Mouse (Mus musculus) CH12.LX (cell line): Measurements from ENCODE around the gene Gstt2. TPM values are rescaled to one million over a fixed set of nuclear protein-coding genes. Genes with fewer than 3 reads are reported as not detected.

Source experiments
- DNase-seq: peaks from one replicate; pipeline ENCODE4 v3.0.0-alpha.2; 2013; ENCODE audit errors: extremely low read depth
- H3K27ac ChIP-seq: 2 replicates; pipeline ENCODE4 v1.5.1; 2012; ENCODE audit warnings: low read depth, mild to moderate bottlenecking, control low read depth, moderate library complexity; ENCODE audit not compliant: insufficient read depth
- H3K27me3 ChIP-seq: replicated peaks from 2 replicates; pipeline ENCODE3; 2012; ENCODE audit warnings: inconsistent platforms
- H3K36me3 ChIP-seq, 2 experiments: replicated peaks in 1 of 2; 2 replicates each; pipeline versions ENCODE3 to v1.6.1; 2012; ENCODE audit warnings: inconsistent platforms in 1 of 2, low read length in 1 of 2, mild to moderate bottlenecking in 1 of 2, mixed read lengths in 1 of 2, moderate library complexity in 1 of 2; ENCODE audit not compliant: control insufficient read depth in 1 of 2, insufficient read depth in 1 of 2
- H3K4me1 ChIP-seq, 2 experiments: 2 replicates each; pipeline ENCODE4 v1.6.1; 2012; ENCODE audit warnings: inconsistent platforms in 1 of 2, moderate library complexity in 1 of 2; ENCODE audit not compliant: insufficient read depth in 2 of 2, control insufficient read depth in 1 of 2
- H3K4me2 ChIP-seq: 2 replicates; pipeline ENCODE4 v1.6.1; 2012; ENCODE audit warnings: low read depth, mild to moderate bottlenecking, control low read depth; ENCODE audit not compliant: poor library complexity, insufficient read depth, severe bottlenecking
- H3K4me3 ChIP-seq, 3 experiments: fragments of 150-350 bp in 1 of 3; sonication (generic) in 1 of 3; replicated peaks in 1 of 3; 2 replicates each; pipeline versions ENCODE3 to v1.5.1; 2011 to 2012; ENCODE audit warnings: low read depth in 2 of 3, low read length in 2 of 3, mild to moderate bottlenecking in 2 of 3, moderate library complexity in 2 of 3, control low read depth in 1 of 3, improper control_type of control experiment in 1 of 3, inconsistent platforms in 1 of 3, mixed read lengths in 1 of 3; ENCODE audit not compliant: poor library complexity in 1 of 3
- H3K79me2 ChIP-seq: replicated peaks from 2 replicates; pipeline ENCODE4 v1.6.1; 2012; ENCODE audit warnings: mild to moderate bottlenecking, moderate library complexity; ENCODE audit not compliant: control insufficient read depth, poor library complexity, insufficient read depth, severe bottlenecking; ENCODE audit errors: extremely low read depth
- H3K9ac ChIP-seq: 2 replicates; pipeline ENCODE4 v1.6.1; 2012; ENCODE audit warnings: low read depth, mild to moderate bottlenecking, control low read depth, moderate library complexity; ENCODE audit not compliant: insufficient read depth
- H3K9me3 ChIP-seq: replicated peaks from 2 replicates; pipeline ENCODE3; 2012; ENCODE audit warnings: low read length, inconsistent platforms, mixed read lengths
- BHLHE40 ChIP-seq: IDR thresholded peaks from 2 replicates; pipeline ENCODE4 v1.6.1; 2011; ENCODE audit warnings: mild to moderate bottlenecking, low read depth, low read length, improper control_type of control experiment
- CHD2 ChIP-seq: IDR thresholded peaks from 2 replicates; pipeline ENCODE4 v1.6.1; 2011; ENCODE audit warnings: low read length, improper control_type of control experiment
- E2F4 ChIP-seq: IDR thresholded peaks from 2 replicates; pipeline ENCODE4 v1.6.1; 2011; ENCODE audit warnings: low read depth, low read length, improper control_type of control experiment; ENCODE audit not compliant: insufficient replicate concordance
- ELF1 ChIP-seq: IDR thresholded peaks from 2 replicates; pipeline ENCODE4 v1.6.1; 2014; ENCODE audit warnings: low read depth, mild to moderate bottlenecking, inconsistent platforms, low read length, improper control_type of control experiment
- EP300 ChIP-seq: IDR thresholded peaks from 2 replicates; pipeline ENCODE4 v1.6.1; 2011; ENCODE audit warnings: low read length, improper control_type of control experiment
- ETS1 ChIP-seq: conservative IDR thresholded peaks from 2 replicates; pipeline ENCODE4 v1.6.1; 2012; ENCODE audit warnings: low read depth, mild to moderate bottlenecking, inconsistent platforms, low read length, improper control_type of control experiment, moderate library complexity
- HCFC1 ChIP-seq: IDR thresholded peaks from 2 replicates; pipeline ENCODE4 v1.6.1; 2012; ENCODE audit warnings: low read depth, mild to moderate bottlenecking, inconsistent platforms, low read length, improper control_type of control experiment
- JUN ChIP-seq: IDR thresholded peaks from 2 replicates; pipeline ENCODE4 v1.6.1; 2011; ENCODE audit warnings: low read depth, mild to moderate bottlenecking, low read length, improper control_type of control experiment, moderate library complexity; ENCODE audit not compliant: insufficient read depth
- MAZ ChIP-seq: IDR thresholded peaks from 2 replicates; pipeline ENCODE4 v1.6.1; 2012; ENCODE audit warnings: low read depth, mild to moderate bottlenecking, inconsistent platforms, low read length, improper control_type of control experiment, moderate library complexity
- MXI1 ChIP-seq: IDR thresholded peaks from 2 replicates; pipeline ENCODE4 v1.6.1; 2011; ENCODE audit warnings: mild to moderate bottlenecking, low read depth, low read length, improper control_type of control experiment
- MYC ChIP-seq: IDR thresholded peaks from 2 replicates; pipeline ENCODE4 v1.6.1; 2011; ENCODE audit warnings: low read depth, mild to moderate bottlenecking, improper control_type of control experiment, low read length
- NELFE ChIP-seq: IDR thresholded peaks from 2 replicates; pipeline ENCODE4 v1.6.1; 2011; ENCODE audit warnings: low read depth, low read length, improper control_type of control experiment
- NRF1 ChIP-seq: IDR thresholded peaks from 2 replicates; pipeline ENCODE4 v1.6.1; 2014; ENCODE audit warnings: low read depth, mild to moderate bottlenecking, inconsistent platforms, low read length, improper control_type of control experiment, moderate library complexity
- POLR2A ChIP-seq: IDR thresholded peaks from 2 replicates; pipeline ENCODE4 v1.6.1; 2011; ENCODE audit warnings: low read depth, mild to moderate bottlenecking, improper control_type of control experiment, low read length
- POLR2AphosphoS2 ChIP-seq: IDR thresholded peaks from 2 replicates; pipeline ENCODE4 v1.6.1; 2011; ENCODE audit warnings: low read depth, low read length, improper control_type of control experiment
- RAD21 ChIP-seq: IDR thresholded peaks from 2 replicates; pipeline ENCODE4 v1.6.1; 2011; ENCODE audit warnings: low read depth, mild to moderate bottlenecking, low read length, improper control_type of control experiment, moderate library complexity
- SIN3A ChIP-seq: IDR thresholded peaks from 2 replicates; pipeline ENCODE4 v1.6.1; 2012; ENCODE audit warnings: low read length, improper control_type of control experiment, inconsistent platforms
- SMC3 ChIP-seq: IDR thresholded peaks from 2 replicates; pipeline ENCODE4 v1.6.1; 2011; ENCODE audit warnings: low read depth, low read length, improper control_type of control experiment
- TBP ChIP-seq: conservative IDR thresholded peaks from 2 replicates; pipeline ENCODE4 v1.6.1; 2011; ENCODE audit warnings: low read depth, low read length, improper control_type of control experiment
- TCF12 ChIP-seq: IDR thresholded peaks from 2 replicates; pipeline ENCODE4 v1.6.1; 2014; ENCODE audit warnings: low read depth, mild to moderate bottlenecking, inconsistent platforms, low read length, improper control_type of control experiment
- UBTF ChIP-seq: IDR thresholded peaks from 2 replicates; pipeline ENCODE4 v1.6.1; 2012; ENCODE audit warnings: low read depth, mild to moderate bottlenecking, inconsistent platforms, low read length, improper control_type of control experiment, moderate library complexity
- USF1 ChIP-seq: IDR thresholded peaks from 2 replicates; pipeline ENCODE4 v1.6.1; 2014; ENCODE audit warnings: low read depth, mild to moderate bottlenecking, inconsistent platforms, low read length, improper control_type of control experiment
- ZC3H11A ChIP-seq: IDR thresholded peaks from 2 replicates; pipeline ENCODE4 v1.6.1; 2012; ENCODE audit warnings: low read depth, mild to moderate bottlenecking, inconsistent platforms, low read length, improper control_type of control experiment
- ZKSCAN1 ChIP-seq: IDR thresholded peaks from 2 replicates; pipeline ENCODE4 v1.6.1; 2012; ENCODE audit warnings: low read depth, inconsistent platforms, low read length, improper control_type of control experiment, borderline replicate concordance
- ZMIZ1 ChIP-seq: IDR thresholded peaks from 2 replicates; pipeline ENCODE4 v1.6.1; 2012; ENCODE audit warnings: low read depth, mild to moderate bottlenecking, inconsistent platforms, low read length, improper control_type of control experiment
- ZNF384 ChIP-seq: IDR thresholded peaks from 2 replicates; pipeline ENCODE4 v1.6.1; 2012; ENCODE audit warnings: low read depth, low read length, improper control_type of control experiment, inconsistent platforms
- dilution Hi-C: fragments of 300-500 bp; cut with MboI; formaldehyde crosslinking; loops from 2 replicates; pipeline ENCODE4 v1.14.3; 2020; ENCODE audit warnings: low sequenced_read_pairs; ENCODE audit not compliant: extremely low pct_unique_long_range_greater_than_20kb, extremely low pct_ligation_motif_present
- in situ Hi-C: fragments of 300-500 bp; cut with MboI; formaldehyde crosslinking; loops from 3 replicates; pipeline ENCODE4 v1.14.3; 2019; ENCODE audit warnings: low sequenced_read_pairs, low pct_ligation_motif_present, low pct_unique_long_range_greater_than_20kb, mixed read lengths
- polyA plus RNA-seq: library from polyadenylated mRNA; unstranded; fragments of >175 nt; gene quantifications from 2 replicates; pipeline ENCODE4 v1.2.1, GENCODE M21; 2012; ENCODE audit warnings: low read depth; ENCODE audit not compliant: insufficient read length
- total RNA-seq, 2 experiments: library from RNA; depleted of rRNA; stranded (reverse); fragments of 300-350 nt in 1 of 2; fragments of >200 nt in 1 of 2; gene quantifications; 2 replicates each; pipeline ENCODE4 v1.2.3; 2012 to 2014

Gene Gstt2
- total and polyA plus RNA-seq, 3 experiments, result 126 to 253 (median 197) TPM

GRCm38 (mm10) chr10:75829529-75830274 is 7.5 kb downstream of the Gstt2 start:
- Histone ChIP-seq H3K4me1 (peaks cover 3 to 50% of the 10 kb centered on the region in 2 experiments; a peak in 2 of 4 replicates), H3K36me3 (peaks cover 0 to 12% of the 10 kb centered on the region in 2 experiments), H3K9me3 (peaks cover 24% of the 10 kb centered on the region), H3K4me3 (no peak overlapping the region), H3K4me2 (no peak overlapping the region), H3K27me3 (no peaks in the 10 kb centered on the region), H3K79me2 (no peaks in the 10 kb centered on the region), H3K9ac (no peak overlapping the region), H3K27ac (peak overlapping the region; percentile 38)
- no peak for TF ChIP-seq MAZ
- no peak for TF ChIP-seq E2F4
- TF ChIP-seq ZC3H11A, result no peak
- no peak for TF ChIP-seq NELFE
- no peak for TF ChIP-seq USF1
- peak; percentile 38; the same call in 1 of the 2 replicates for TF ChIP-seq SIN3A
- no peak for TF ChIP-seq ZKSCAN1
- no peak for TF ChIP-seq HCFC1
- TF ChIP-seq EP300, result peak; percentile 40; the same call in 1 of the 2 replicates
- TF ChIP-seq NRF1, result no peak
- TF ChIP-seq CHD2, result peak; percentile 41; the same call in 1 of the 2 replicates
- peak; percentile 61; the same call in 1 of the 2 replicates for TF ChIP-seq ZMIZ1
- TF ChIP-seq TCF12, result no peak
- TF ChIP-seq POLR2A, result peak; percentile 66
- no peak for TF ChIP-seq ELF1
- no peak for TF ChIP-seq UBTF
- TF ChIP-seq MXI1, result no peak; the same call in 1 of the 2 replicates
- TF ChIP-seq TBP, result peak; percentile 93
- no peak for TF ChIP-seq SMC3
- TF ChIP-seq BHLHE40, result 0 out of 2 replicates have a peak, but pooled peaks have one; percentile 13
- TF ChIP-seq MYC, result 0 out of 2 replicates have a peak, but pooled peaks have one; percentile 20
- TF ChIP-seq JUN, result no peak
- peak; percentile 70; the same call in 1 of the 2 replicates for TF ChIP-seq POLR2AphosphoS2
- no peak for TF ChIP-seq ZNF384
- TF ChIP-seq RAD21, result no peak
- 0 out of 2 replicates have a peak, but pooled peaks have one; percentile 6 for TF ChIP-seq ETS1
- dilution Hi-C loops (no loop called here), in situ Hi-C loops (loop anchor here (5.0 to 10.0 kb wide), 2 partner anchors 47 to 245 kb away; partner anchors contain the start of genes Ggt5, Gm20441 and Gstt3)
- DNase-seq, result peak; percentile 42
